Mouse (Mus musculus) heart, embryonic 10.5 days (tissue): ENCODE measurements around the gene Myh15. TPM values are rescaled to one million over a fixed set of nuclear protein-coding genes. Genes with fewer than 3 reads are reported as not detected.
"Not testable (repeated sequence)": the region's sequence is repeated elsewhere in the genome, so short reads cannot be mapped to it uniquely, and the experiment has no call there.

Experiments used
- DNase-seq: peaks from one replicate; pipeline ENCODE4 v3.0.0-alpha.2; 2017; ENCODE audit warnings: low spot score
- H3K27ac ChIP-seq: fragments of 300-500 bp; sonication (generic); 2 replicates; pipeline ENCODE4 v1.5.1; 2016; ENCODE audit warnings: mild to moderate bottlenecking
- H3K27me3 ChIP-seq: fragments of 300-500 bp; sonication (generic); 2 replicates; pipeline ENCODE4 v1.6.1; 2016; ENCODE audit warnings: mild to moderate bottlenecking; ENCODE audit not compliant: poor library complexity, insufficient read depth, severe bottlenecking
- H3K36me3 ChIP-seq: fragments of 300-500 bp; sonication (generic); 2 replicates; pipeline ENCODE4 v1.6.1; 2016; ENCODE audit warnings: mild to moderate bottlenecking, moderate library complexity
- H3K4me1 ChIP-seq: fragments of 300-500 bp; sonication (generic); 2 replicates; pipeline ENCODE4 v1.6.1; 2016; ENCODE audit warnings: mild to moderate bottlenecking
- H3K4me3 ChIP-seq: fragments of 300-500 bp; sonication (generic); 2 replicates; pipeline ENCODE4 v1.5.1; 2016; ENCODE audit warnings: mild to moderate bottlenecking, moderate library complexity
- H3K9me3 ChIP-seq: fragments of 300-500 bp; sonication (generic); 2 replicates; pipeline ENCODE4 v1.6.1; 2016; ENCODE audit warnings: mild to moderate bottlenecking, moderate library complexity
- WGBS: fragments of 180-500 bp; shearing (Covaris S2); methylation state at CpG from one replicate; pipeline ENCODE4 v1.1.7; 2016; 5-methylcytosine and 5-hydroxymethylcytosine counted together
- polyA plus RNA-seq: library from polyadenylated mRNA; unstranded; fragments of >200 nt; fragmentation: Nextera tagmentation; extraction: Ambion mirVana; gene quantifications from 2 replicates; pipeline ENCODE4 v1.2.1, GENCODE M21; 2016

The Myh15 gene
- polyA plus RNA-seq, 1 experiment from 2014 or later: not detected

GRCm38 (mm10) chr16:49175077-49175476 lies 117.8 kb downstream of the Myh15 start:
- no peaks in the 10 kb centered on the region for H3K4me1 ChIP-seq
- no peak overlapping the region for H3K4me3 ChIP-seq
- no peaks in the 10 kb centered on the region for H3K27me3 ChIP-seq
- H3K27ac ChIP-seq: no peak overlapping the region
- 73% methylated on average over 1 of the region's 1 CpGs for WGBS
- H3K36me3 ChIP-seq: no peaks in the 10 kb centered on the region
- no peaks in the 10 kb centered on the region for H3K9me3 ChIP-seq
- DNase-seq: no peak

- Histone ChIP-seq H3K36me3 (no peaks in the 10 kb centered on the region), H3K9me3 (no peaks in the 10 kb centered on the region), H3K27ac (no peak overlapping the region), H3K4me1 (no peaks in the 10 kb centered on the region), H3K4me3 (no peak overlapping the region), H3K27me3 (no peaks in the 10 kb centered on the region)
- WGBS: 89% methylated on average over 8 of the region's 8 CpGs
- DNase-seq: no peak
Measured at GRCm38 (mm10) chr16:49175729-49176395, 118.6 kb downstream of the Myh15 start.

GRCm38 (mm10) chr16:49193521-49193920 lies 136.2 kb downstream of the Myh15 start:
- Histone ChIP-seq H3K27me3 (no peaks in the 10 kb centered on the region), H3K9me3 (no peaks in the 10 kb centered on the region), H3K4me3 (no peak overlapping the region), H3K4me1 (no peaks in the 10 kb centered on the region), H3K36me3 (no peaks in the 10 kb centered on the region), H3K27ac (no peak overlapping the region)
- WGBS: 57% methylated on average over 2 of the region's 2 CpGs
- no peak for DNase-seq

GRCm38 (mm10) chr16:49193986-49194385 lies 136.7 kb downstream of the Myh15 start:
- 72% methylated on average over 2 of the region's 2 CpGs for WGBS
- Histone ChIP-seq H3K4me3 (no peak overlapping the region), H3K9me3 (no peaks in the 10 kb centered on the region), H3K27me3 (no peaks in the 10 kb centered on the region), H3K36me3 (no peaks in the 10 kb centered on the region), H3K27ac (no peak overlapping the region), H3K4me1 (no peaks in the 10 kb centered on the region)
- no peak for DNase-seq

GRCm38 (mm10) chr16:49196290-49196689 lies 139.0 kb downstream of the Myh15 start:
- Histone ChIP-seq H3K27me3 (no peaks in the 10 kb centered on the region), H3K9me3 (no peaks in the 10 kb centered on the region), H3K36me3 (no peaks in the 10 kb centered on the region), H3K4me3 (no peak overlapping the region), H3K4me1 (no peaks in the 10 kb centered on the region), H3K27ac (no peak overlapping the region)
- WGBS: 49% methylated on average over 3 of the region's 3 CpGs
- no peak for DNase-seq

- no peaks in the 10 kb centered on the region for H3K27me3 ChIP-seq
- H3K4me1 ChIP-seq: no peaks in the 10 kb centered on the region
- H3K27ac ChIP-seq: no peak overlapping the region
- WGBS: 52% methylated on average over 3 of the region's 3 CpGs
- H3K4me3 ChIP-seq: no peak overlapping the region
- H3K36me3 ChIP-seq: no peaks in the 10 kb centered on the region
- no peak for DNase-seq
- no peaks in the 10 kb centered on the region for H3K9me3 ChIP-seq
Measured at GRCm38 (mm10) chr16:49197951-49198350, 140.7 kb downstream of the Myh15 start.

- H3K4me3 ChIP-seq: no peak overlapping the region
- no peak for DNase-seq
- H3K9me3 ChIP-seq: no peaks in the 10 kb centered on the region
- no peaks in the 10 kb centered on the region for H3K4me1 ChIP-seq
- no peaks in the 10 kb centered on the region for H3K27me3 ChIP-seq
- no peaks in the 10 kb centered on the region for H3K36me3 ChIP-seq
- WGBS: 74% methylated on average over 8 of the region's 8 CpGs
- no peak overlapping the region for H3K27ac ChIP-seq
Measured at GRCm38 (mm10) chr16:49223733-49224132, 166.4 kb downstream of the Myh15 start.

GRCm38 (mm10) chr16:49243517-49243916 lies 186.2 kb downstream of the Myh15 start:
- not testable (repeated sequence) for H3K27me3 ChIP-seq, DNase-seq, H3K27ac ChIP-seq, H3K4me3 ChIP-seq, H3K4me1 ChIP-seq, H3K9me3 ChIP-seq, H3K36me3 ChIP-seq
- 83% methylated on average over 1 of the region's 1 CpGs for WGBS

Other genes starting within 250 kb of the Myh15 start
- not detected in 2 replicates for gene Retnlb, start 240.6 kb upstream of the Myh15 start, polyA plus RNA-seq
- gene Retnla, start 214.9 kb upstream of the Myh15 start, polyA plus RNA-seq: not detected in 2 replicates
- gene Retnlg, start 184.9 kb upstream of the Myh15 start, polyA plus RNA-seq: not detected in 2 replicates
- gene Dzip3, start 63.3 kb upstream of the Myh15 start, polyA plus RNA-seq: 23.2 and 26.3 TPM in 2 replicates
- 30.4 and 31.8 TPM in 2 replicates for gene Cip2a, start 63.3 kb upstream of the Myh15 start, polyA plus RNA-seq